Mouse (Mus musculus) CH12.LX (cell line): ENCODE results near the gene D10Jhu81e. TPM values are rescaled to one million over a fixed set of nuclear protein-coding genes. Genes with fewer than 3 reads are reported as not detected.

Source experiments
- DNase-seq: peaks from one replicate; pipeline ENCODE4 v3.0.0-alpha.2; 2013; ENCODE audit errors: extremely low read depth
- H3K27ac ChIP-seq: 2 replicates; pipeline ENCODE4 v1.5.1; 2012; ENCODE audit warnings: low read depth, mild to moderate bottlenecking, control low read depth, moderate library complexity; ENCODE audit not compliant: insufficient read depth
- H3K27me3 ChIP-seq: replicated peaks from 2 replicates; pipeline ENCODE3; 2012; ENCODE audit warnings: inconsistent platforms
- H3K36me3 ChIP-seq, 2 experiments: replicated peaks in 1 of 2; 2 replicates each; pipeline versions ENCODE3 to v1.6.1; 2012; ENCODE audit warnings: inconsistent platforms in 1 of 2, low read length in 1 of 2, mild to moderate bottlenecking in 1 of 2, mixed read lengths in 1 of 2, moderate library complexity in 1 of 2; ENCODE audit not compliant: control insufficient read depth in 1 of 2, insufficient read depth in 1 of 2
- H3K4me1 ChIP-seq, 2 experiments: 2 replicates each; pipeline ENCODE4 v1.6.1; 2012; ENCODE audit warnings: inconsistent platforms in 1 of 2, moderate library complexity in 1 of 2; ENCODE audit not compliant: insufficient read depth in 2 of 2, control insufficient read depth in 1 of 2
- H3K4me2 ChIP-seq: 2 replicates; pipeline ENCODE4 v1.6.1; 2012; ENCODE audit warnings: low read depth, mild to moderate bottlenecking, control low read depth; ENCODE audit not compliant: poor library complexity, insufficient read depth, severe bottlenecking
- H3K4me3 ChIP-seq, 3 experiments: fragments of 150-350 bp in 1 of 3; sonication (generic) in 1 of 3; replicated peaks in 1 of 3; 2 replicates each; pipeline versions ENCODE3 to v1.5.1; 2011 to 2012; ENCODE audit warnings: low read depth in 2 of 3, low read length in 2 of 3, mild to moderate bottlenecking in 2 of 3, moderate library complexity in 2 of 3, control low read depth in 1 of 3, improper control_type of control experiment in 1 of 3, inconsistent platforms in 1 of 3, mixed read lengths in 1 of 3; ENCODE audit not compliant: poor library complexity in 1 of 3
- H3K79me2 ChIP-seq: replicated peaks from 2 replicates; pipeline ENCODE4 v1.6.1; 2012; ENCODE audit warnings: mild to moderate bottlenecking, moderate library complexity; ENCODE audit not compliant: control insufficient read depth, poor library complexity, insufficient read depth, severe bottlenecking; ENCODE audit errors: extremely low read depth
- H3K9ac ChIP-seq: 2 replicates; pipeline ENCODE4 v1.6.1; 2012; ENCODE audit warnings: low read depth, mild to moderate bottlenecking, control low read depth, moderate library complexity; ENCODE audit not compliant: insufficient read depth
- H3K9me3 ChIP-seq: replicated peaks from 2 replicates; pipeline ENCODE3; 2012; ENCODE audit warnings: low read length, inconsistent platforms, mixed read lengths
- BHLHE40 ChIP-seq: IDR thresholded peaks from 2 replicates; pipeline ENCODE4 v1.6.1; 2011; ENCODE audit warnings: mild to moderate bottlenecking, low read depth, low read length, improper control_type of control experiment
- CHD1 ChIP-seq: IDR thresholded peaks from 2 replicates; pipeline ENCODE4 v1.6.1; 2012; ENCODE audit warnings: low read depth, low read length, improper control_type of control experiment, inconsistent platforms
- CTCF ChIP-seq, 2 experiments: IDR thresholded peaks in 1 of 2; conservative IDR thresholded peaks in 1 of 2; 2 replicates each; pipeline ENCODE4 v1.5.1; 2011 to 2012; ENCODE audit warnings: low read depth in 2 of 2, low read length in 2 of 2, improper control_type of control experiment in 1 of 2, inconsistent platforms in 1 of 2, mild to moderate bottlenecking in 1 of 2, moderate library complexity in 1 of 2
- EP300 ChIP-seq: IDR thresholded peaks from 2 replicates; pipeline ENCODE4 v1.6.1; 2011; ENCODE audit warnings: low read length, improper control_type of control experiment
- GABPA ChIP-seq: IDR thresholded peaks from 2 replicates; pipeline ENCODE4 v1.6.1; 2012; ENCODE audit warnings: low read depth, low read length, improper control_type of control experiment, inconsistent platforms; ENCODE audit not compliant: insufficient replicate concordance
- HCFC1 ChIP-seq: IDR thresholded peaks from 2 replicates; pipeline ENCODE4 v1.6.1; 2012; ENCODE audit warnings: low read depth, mild to moderate bottlenecking, inconsistent platforms, low read length, improper control_type of control experiment
- IRF4 ChIP-seq: IDR thresholded peaks from 2 replicates; pipeline ENCODE4 v1.6.1; 2014; ENCODE audit warnings: low read depth, mild to moderate bottlenecking, inconsistent platforms, low read length, improper control_type of control experiment
- JUN ChIP-seq: IDR thresholded peaks from 2 replicates; pipeline ENCODE4 v1.6.1; 2011; ENCODE audit warnings: low read depth, mild to moderate bottlenecking, low read length, improper control_type of control experiment, moderate library complexity; ENCODE audit not compliant: insufficient read depth
- JUND ChIP-seq: conservative IDR thresholded peaks from 2 replicates; pipeline ENCODE4 v1.6.1; 2011; ENCODE audit warnings: low read depth, low read length, improper control_type of control experiment
- MAFK ChIP-seq: IDR thresholded peaks from 2 replicates; pipeline ENCODE4 v1.6.1; 2011; ENCODE audit warnings: low read length, improper control_type of control experiment; ENCODE audit not compliant: insufficient replicate concordance
- MAZ ChIP-seq: IDR thresholded peaks from 2 replicates; pipeline ENCODE4 v1.6.1; 2012; ENCODE audit warnings: low read depth, mild to moderate bottlenecking, inconsistent platforms, low read length, improper control_type of control experiment, moderate library complexity
- MEF2A ChIP-seq: IDR thresholded peaks from 2 replicates; pipeline ENCODE4 v1.6.1; 2014; ENCODE audit warnings: low read depth, mild to moderate bottlenecking, inconsistent platforms, low read length, improper control_type of control experiment, borderline replicate concordance
- MYC ChIP-seq: IDR thresholded peaks from 2 replicates; pipeline ENCODE4 v1.6.1; 2011; ENCODE audit warnings: low read depth, mild to moderate bottlenecking, improper control_type of control experiment, low read length
- NELFE ChIP-seq: IDR thresholded peaks from 2 replicates; pipeline ENCODE4 v1.6.1; 2011; ENCODE audit warnings: low read depth, low read length, improper control_type of control experiment
- NRF1 ChIP-seq: IDR thresholded peaks from 2 replicates; pipeline ENCODE4 v1.6.1; 2014; ENCODE audit warnings: low read depth, mild to moderate bottlenecking, inconsistent platforms, low read length, improper control_type of control experiment, moderate library complexity
- POLR2AphosphoS2 ChIP-seq: IDR thresholded peaks from 2 replicates; pipeline ENCODE4 v1.6.1; 2011; ENCODE audit warnings: low read depth, low read length, improper control_type of control experiment
- RAD21 ChIP-seq: IDR thresholded peaks from 2 replicates; pipeline ENCODE4 v1.6.1; 2011; ENCODE audit warnings: low read depth, mild to moderate bottlenecking, low read length, improper control_type of control experiment, moderate library complexity
- RCOR1 ChIP-seq: conservative IDR thresholded peaks from 2 replicates; pipeline ENCODE4 v1.6.1; 2012; ENCODE audit warnings: low read depth, mild to moderate bottlenecking, inconsistent platforms, low read length, improper control_type of control experiment
- SMC3 ChIP-seq: IDR thresholded peaks from 2 replicates; pipeline ENCODE4 v1.6.1; 2011; ENCODE audit warnings: low read depth, low read length, improper control_type of control experiment
- TBP ChIP-seq: conservative IDR thresholded peaks from 2 replicates; pipeline ENCODE4 v1.6.1; 2011; ENCODE audit warnings: low read depth, low read length, improper control_type of control experiment
- TCF12 ChIP-seq: IDR thresholded peaks from 2 replicates; pipeline ENCODE4 v1.6.1; 2014; ENCODE audit warnings: low read depth, mild to moderate bottlenecking, inconsistent platforms, low read length, improper control_type of control experiment
- UBTF ChIP-seq: IDR thresholded peaks from 2 replicates; pipeline ENCODE4 v1.6.1; 2012; ENCODE audit warnings: low read depth, mild to moderate bottlenecking, inconsistent platforms, low read length, improper control_type of control experiment, moderate library complexity
- USF1 ChIP-seq: IDR thresholded peaks from 2 replicates; pipeline ENCODE4 v1.6.1; 2014; ENCODE audit warnings: low read depth, mild to moderate bottlenecking, inconsistent platforms, low read length, improper control_type of control experiment
- USF2 ChIP-seq: conservative IDR thresholded peaks from 2 replicates; pipeline ENCODE4 v1.6.1; 2011; ENCODE audit warnings: low read depth, low read length, improper control_type of control experiment
- ZC3H11A ChIP-seq: IDR thresholded peaks from 2 replicates; pipeline ENCODE4 v1.6.1; 2012; ENCODE audit warnings: low read depth, mild to moderate bottlenecking, inconsistent platforms, low read length, improper control_type of control experiment
- ZKSCAN1 ChIP-seq: IDR thresholded peaks from 2 replicates; pipeline ENCODE4 v1.6.1; 2012; ENCODE audit warnings: low read depth, inconsistent platforms, low read length, improper control_type of control experiment, borderline replicate concordance
- ZMIZ1 ChIP-seq: IDR thresholded peaks from 2 replicates; pipeline ENCODE4 v1.6.1; 2012; ENCODE audit warnings: low read depth, mild to moderate bottlenecking, inconsistent platforms, low read length, improper control_type of control experiment
- ZNF384 ChIP-seq: IDR thresholded peaks from 2 replicates; pipeline ENCODE4 v1.6.1; 2012; ENCODE audit warnings: low read depth, low read length, improper control_type of control experiment, inconsistent platforms
- dilution Hi-C: fragments of 300-500 bp; cut with MboI; formaldehyde crosslinking; loops from 2 replicates; pipeline ENCODE4 v1.14.3; 2020; ENCODE audit warnings: low sequenced_read_pairs; ENCODE audit not compliant: extremely low pct_unique_long_range_greater_than_20kb, extremely low pct_ligation_motif_present
- in situ Hi-C: fragments of 300-500 bp; cut with MboI; formaldehyde crosslinking; loops from 3 replicates; pipeline ENCODE4 v1.14.3; 2019; ENCODE audit warnings: low sequenced_read_pairs, low pct_ligation_motif_present, low pct_unique_long_range_greater_than_20kb, mixed read lengths
- polyA plus RNA-seq: library from polyadenylated mRNA; unstranded; fragments of >175 nt; gene quantifications from 2 replicates; pipeline ENCODE4 v1.2.1, GENCODE M21; 2012; ENCODE audit warnings: low read depth; ENCODE audit not compliant: insufficient read length
- total RNA-seq, 2 experiments: library from RNA; depleted of rRNA; stranded (reverse); fragments of 300-350 nt in 1 of 2; fragments of >200 nt in 1 of 2; gene quantifications; 2 replicates each; pipeline ENCODE4 v1.2.3; 2012 to 2014

Gene D10Jhu81e
- total and polyA plus RNA-seq, 3 experiments, result 29.9 to 51.0 (median 45.7) TPM

DNA sequence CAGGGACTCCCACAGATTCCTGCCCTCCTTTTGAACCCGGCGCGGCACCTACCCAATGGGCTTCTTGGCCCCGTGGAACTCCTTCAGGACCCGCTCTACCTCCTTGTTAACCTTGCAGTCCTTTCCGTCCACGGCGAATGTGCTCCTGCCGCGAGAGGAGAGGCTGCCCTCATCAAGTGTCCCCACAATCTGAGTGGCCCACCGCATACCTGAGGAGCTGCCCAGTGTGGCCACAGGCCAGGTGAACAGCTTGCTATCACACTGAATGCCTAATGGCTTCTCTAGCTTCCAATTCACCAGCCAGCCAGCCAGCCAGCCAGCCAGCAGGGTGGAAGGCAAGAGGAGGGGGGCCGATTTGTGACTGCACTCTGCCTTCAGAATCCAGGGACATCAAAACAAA, 4.8 kb downstream of the D10Jhu81e start:
- in situ Hi-C loops, result loop anchor here (5.0 kb wide), 1 partner anchor 132 kb away; no protein-coding TSS in a partner anchor

DNA sequence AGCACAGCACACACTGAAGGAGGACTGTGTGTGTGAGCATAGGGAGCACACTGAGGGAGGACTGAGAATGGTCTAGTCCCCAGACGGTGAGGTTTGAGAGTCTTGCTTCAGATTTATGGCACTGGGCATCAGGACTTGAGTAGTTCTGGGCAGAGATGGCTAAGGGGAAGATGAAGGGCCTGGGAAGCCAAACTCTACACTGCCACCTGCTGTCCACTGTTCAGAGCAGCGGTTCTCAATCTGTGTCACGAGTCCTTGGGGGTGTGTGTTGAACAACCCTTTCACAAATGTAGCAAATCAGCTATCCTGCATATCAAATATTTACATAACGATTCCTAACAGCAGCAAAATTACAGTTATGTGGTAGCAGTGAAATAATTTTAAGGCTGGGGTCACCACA, 5.7 kb downstream of the D10Jhu81e start:
- Histone ChIP-seq H3K27me3 (no peaks in the 10 kb centered on the region), H3K27ac (no peak overlapping the region), H3K9me3 (no peaks in the 10 kb centered on the region), H3K9ac (no peak overlapping the region), H3K4me3 (no peak overlapping the region), H3K36me3 (peaks cover 45 to 80% of the 10 kb centered on the region in 2 experiments), H3K4me1 (peaks cover 6 to 13% of the 10 kb centered on the region in 2 experiments), H3K4me2 (no peak overlapping the region), H3K79me2 (no peaks in the 10 kb centered on the region)
- TF ChIP-seq MAZ (no peak), JUND (no peak), ZC3H11A (peak; percentile 44), MYC (no peak), CTCF (conservative IDR thresholded peaks at IDR 0.05 in 1 of 2, IDR thresholded peaks at IDR 0.05 in 1 of 2; ENCODE audit: low read depth in 2 of 2, low read length in 2 of 2) (peak; percentile 49 to 89), TBP (no peak), UBTF (no peak), RAD21 (peak; percentile 64), JUN (no peak), SMC3 (peak; percentile 95), ZKSCAN1 (no peak), ZNF384 (no peak), POLR2AphosphoS2 (no peak)
- in situ Hi-C loops, result no loop called here
- peak; percentile 76 for DNase-seq
- dilution Hi-C loops, result no loop called here

More for the DNA sequence above, 4.8 kb downstream of the D10Jhu81e start:
- Histone ChIP-seq H3K36me3 (peaks cover 45 to 80% of the 10 kb centered on the region in 2 experiments), H3K27ac (no peak overlapping the region), H3K4me3 (no peak overlapping the region), H3K4me1 (peaks cover 4 to 12% of the 10 kb centered on the region in 2 experiments), H3K9me3 (no peaks in the 10 kb centered on the region), H3K27me3 (no peaks in the 10 kb centered on the region), H3K9ac (no peak overlapping the region), H3K4me2 (no peak overlapping the region)
- dilution Hi-C loops, result no loop called here
- no peak for DNase-seq
- no peak for TF ChIP-seq MAFK
- no peak for TF ChIP-seq BHLHE40
- TF ChIP-seq USF1, result no peak
- TF ChIP-seq JUND, result no peak
- no peak for TF ChIP-seq NELFE
- TF ChIP-seq GABPA, result no peak
- TF ChIP-seq SMC3, result no peak
- TF ChIP-seq RAD21, result no peak
- TF ChIP-seq RCOR1, result no peak
- TF ChIP-seq ZMIZ1, result no peak
- TF ChIP-seq TCF12, result no peak
- no peak for TF ChIP-seq MEF2A
- TF ChIP-seq IRF4, result no peak
- no peak for TF ChIP-seq NRF1
- TF ChIP-seq CHD1, result no peak
- no peak for TF ChIP-seq USF2
- TF ChIP-seq EP300, result no peak
- TF ChIP-seq HCFC1, result no peak
- TF ChIP-seq, all 38 proteins: peak for 0
- H3K79me2 ChIP-seq, result no peaks in the 10 kb centered on the region
